Mouse (Mus musculus) cortical plate, adult 2 months (tissue): ENCODE measurements around the gene Fastkd3. TPM values are rescaled to one million over a fixed set of nuclear protein-coding genes. Genes with fewer than 3 reads are reported as not detected.

Experiments
- H3K27ac ChIP-seq: fragments of 200-500 bp; 2 replicates; pipeline ENCODE4 v1.5.1; 2012; ENCODE audit warnings: low read length, control low read depth, inconsistent platforms; ENCODE audit not compliant: insufficient read depth
- H3K4me1 ChIP-seq: fragments of 200-500 bp; 2 replicates; pipeline ENCODE4 v1.6.1; 2011; ENCODE audit warnings: low read length; ENCODE audit not compliant: control insufficient read depth, insufficient read depth
- H3K4me3 ChIP-seq: fragments of 200-500 bp; 2 replicates; pipeline ENCODE4 v1.5.1; 2011; ENCODE audit warnings: mild to moderate bottlenecking, low read length, control low read depth; ENCODE audit not compliant: insufficient read depth
- CTCF ChIP-seq: fragments of 200-500 bp; IDR thresholded peaks from 2 replicates; pipeline ENCODE4 v1.5.1; 2011; ENCODE audit warnings: mild to moderate bottlenecking, control low read depth, low read length; ENCODE audit not compliant: insufficient read depth; ENCODE audit errors: extremely low read depth
- POLR2A ChIP-seq: fragments of 200-500 bp; IDR thresholded peaks from 2 replicates; pipeline ENCODE4 v1.6.1; 2011; ENCODE audit warnings: mild to moderate bottlenecking, low read length, control low read depth; ENCODE audit not compliant: insufficient read depth; ENCODE audit errors: extremely low read depth
- polyA plus RNA-seq: library from polyadenylated mRNA; depleted of rRNA; stranded (reverse); fragments of >200 nt; gene quantifications from 2 replicates; pipeline ENCODE4 v1.2.3, GENCODE M21; 2012; rRNA removed

Gene Fastkd3
- polyA plus RNA-seq, 1 experiment = 16.3 TPM

- no peak for TF ChIP-seq POLR2A
- 0 out of 2 replicates have a peak overlapping the region, but pooled peaks have one; percentile 1 for H3K4me3 ChIP-seq
- peaks cover 8% of the 10 kb centered on the region for H3K4me1 ChIP-seq
- H3K27ac ChIP-seq = no peak overlapping the region
Measured at GRCm38 (mm10) chr13:68605689-68606126, 23.7 kb downstream of the Fastkd3 start.

DNA sequence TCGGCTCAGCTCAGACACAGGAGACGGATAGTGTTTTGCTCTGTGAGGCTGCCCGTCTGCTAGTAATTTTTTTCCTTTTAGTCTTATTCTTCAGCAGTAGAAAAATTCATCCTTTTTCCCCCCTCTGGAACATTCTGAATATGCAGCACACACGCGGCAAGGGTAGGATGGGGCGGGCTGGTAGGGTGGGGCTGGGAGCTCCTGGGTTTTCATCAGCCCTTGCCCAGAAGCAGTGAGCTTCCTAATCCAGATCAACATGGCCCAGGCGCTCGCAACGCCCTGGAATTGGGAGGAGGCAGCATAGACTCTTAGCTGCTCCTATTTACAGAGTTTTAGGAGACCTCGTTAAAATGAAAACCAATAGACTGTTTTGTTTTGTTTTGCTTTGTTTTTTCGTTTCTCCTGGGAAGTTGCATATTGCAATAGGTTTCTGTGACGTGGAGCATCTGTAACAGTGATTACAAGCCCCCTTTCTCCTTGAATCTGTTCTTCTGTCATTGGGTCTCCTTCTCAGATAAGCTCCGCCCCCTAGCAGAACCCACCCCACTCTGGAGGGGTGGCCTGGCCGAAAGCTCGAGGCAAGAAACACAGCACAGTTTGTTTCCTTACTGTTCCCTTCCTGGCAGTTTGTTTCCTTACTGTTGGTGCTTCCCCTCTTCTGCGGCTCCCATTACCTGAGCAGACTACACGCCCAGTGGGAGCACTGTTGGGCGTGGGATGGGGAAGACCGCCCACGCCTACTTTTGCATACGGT is 25.8 kb downstream of the Fastkd3 start:
- H3K27ac ChIP-seq = no peak overlapping the region
- no peak overlapping the region for H3K4me3 ChIP-seq
- TF ChIP-seq POLR2A = no peak
- no peak for TF ChIP-seq CTCF
- peaks cover 3% of the 10 kb centered on the region; the same call in 1 of the 2 replicates for H3K4me1 ChIP-seq

GRCm38 (mm10) chr13:68622792-68623191 is 40.8 kb downstream of the Fastkd3 start:
- Histone ChIP-seq H3K27ac (no peak overlapping the region), H3K4me1 (no peaks in the 10 kb centered on the region), H3K4me3 (no peak overlapping the region)
- TF ChIP-seq CTCF (peak; percentile 36), POLR2A (no peak)

GRCm38 (mm10) chr13:68627041-68627440 is 45.0 kb downstream of the Fastkd3 start:
- no peaks in the 10 kb centered on the region; the same call in 1 of the 2 replicates for H3K4me1 ChIP-seq
- no peak overlapping the region for H3K4me3 ChIP-seq
- H3K27ac ChIP-seq = no peak overlapping the region
- TF ChIP-seq POLR2A = no peak
- no peak for TF ChIP-seq CTCF

Other genes with a start within 250 kb of the Fastkd3 start
- 9.7 and 10.9 TPM in 2 replicates for gene Mtrr, start 85 bp upstream of the Fastkd3 start, polyA plus RNA-seq
- 15.5 and 15.6 TPM in 2 replicates for gene 1700001L19Rik, start 15.2 kb downstream of the Fastkd3 start, polyA plus RNA-seq